Mouse (Mus musculus): ENCODE data around the gene Rasal2.

Rasal2 gene

GRCm38 (mm10) chr1:157439101-157439500, 26.7 kb upstream of the Rasal2 start:
- no peak for DNase-seq

GRCm38 (mm10) chr1:157438290-157438689, 25.9 kb upstream of the Rasal2 start:
- no peak for DNase-seq

DNA sequence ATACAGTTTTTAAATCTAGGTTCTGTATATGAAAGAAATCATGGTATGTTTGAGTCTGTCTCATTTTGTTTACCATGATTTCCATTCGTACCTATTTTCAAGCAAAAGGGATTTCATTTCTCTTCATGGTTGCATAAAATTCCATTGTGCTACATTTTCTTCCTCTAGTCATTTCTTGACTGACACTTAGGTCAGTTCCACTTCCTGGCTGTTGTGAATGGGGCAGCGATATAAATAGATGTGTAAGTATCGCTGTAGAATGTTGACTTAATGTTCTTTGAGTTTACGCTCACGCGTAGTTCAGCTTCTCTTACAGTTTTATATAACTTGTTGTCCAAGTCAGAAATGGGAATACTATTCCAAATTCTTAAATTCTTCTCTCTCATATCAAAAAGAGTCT, 23.5 kb upstream of the Rasal2 start:
- no peak for DNase-seq

- DNase-seq: no peak
These were observed 22.0 kb upstream of the Rasal2 start for GRCm38 (mm10) chr1:157434404-157434803.

DNA sequence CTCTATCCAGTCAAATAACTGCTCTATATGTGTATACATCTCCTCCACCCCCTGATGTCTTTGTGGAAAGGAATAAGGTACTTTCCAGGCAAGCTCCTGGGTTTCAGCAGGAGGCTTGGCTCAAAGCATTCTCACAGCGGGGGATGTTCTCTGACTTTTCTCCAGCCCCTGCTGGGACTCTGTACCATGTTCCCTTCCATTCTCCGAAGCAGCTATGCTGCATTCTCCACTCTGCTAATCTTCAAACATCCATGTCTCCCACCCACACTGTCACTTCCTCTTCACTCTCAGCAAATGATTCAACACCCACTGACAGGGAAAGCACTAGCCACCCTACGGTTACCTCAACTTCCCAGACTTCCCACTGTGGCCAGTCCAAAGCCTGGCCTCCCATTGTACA, 20.9 kb upstream of the Rasal2 start:
- no peak for DNase-seq

DNA sequence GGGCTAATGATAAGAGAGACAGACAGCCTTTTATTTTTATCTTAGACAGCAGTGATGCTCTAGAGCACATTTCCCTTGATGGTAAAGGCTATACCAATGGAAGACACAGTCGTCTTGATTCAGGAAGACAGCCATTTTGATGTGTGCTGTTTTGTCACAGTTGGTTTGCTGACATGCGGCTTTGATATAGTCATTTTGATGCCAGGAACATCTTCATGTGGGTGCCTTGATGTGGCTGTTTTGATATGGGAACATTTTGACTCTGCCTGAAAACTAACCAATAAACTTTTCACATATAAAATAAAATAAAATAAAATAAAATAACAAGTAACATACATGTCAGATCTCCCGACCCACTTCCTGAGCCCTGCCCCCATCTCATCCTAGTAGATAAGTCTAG, 16.0 kb upstream of the Rasal2 start:
- DNase-seq: no peak

DNA sequence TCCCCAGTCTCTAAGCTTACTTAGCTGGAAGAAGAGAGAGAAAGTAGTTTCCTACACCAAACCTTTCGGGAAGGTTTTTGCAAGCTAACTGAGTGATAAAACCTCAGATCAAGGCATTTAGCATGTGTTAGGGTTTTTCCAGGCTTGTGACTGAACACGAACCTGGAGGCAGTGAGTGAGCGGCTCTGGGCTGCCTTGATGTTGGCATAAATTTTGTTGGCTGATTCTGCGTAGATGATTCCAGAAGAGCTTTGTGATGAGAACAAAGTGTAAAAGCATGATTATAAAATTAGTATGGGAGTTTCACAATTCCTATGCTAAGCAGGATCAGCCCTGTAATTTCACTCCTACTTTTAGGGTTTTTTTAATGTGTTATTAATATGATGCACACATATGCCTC, 15.2 kb upstream of the Rasal2 start:
- DNase-seq: no peak

DNA sequence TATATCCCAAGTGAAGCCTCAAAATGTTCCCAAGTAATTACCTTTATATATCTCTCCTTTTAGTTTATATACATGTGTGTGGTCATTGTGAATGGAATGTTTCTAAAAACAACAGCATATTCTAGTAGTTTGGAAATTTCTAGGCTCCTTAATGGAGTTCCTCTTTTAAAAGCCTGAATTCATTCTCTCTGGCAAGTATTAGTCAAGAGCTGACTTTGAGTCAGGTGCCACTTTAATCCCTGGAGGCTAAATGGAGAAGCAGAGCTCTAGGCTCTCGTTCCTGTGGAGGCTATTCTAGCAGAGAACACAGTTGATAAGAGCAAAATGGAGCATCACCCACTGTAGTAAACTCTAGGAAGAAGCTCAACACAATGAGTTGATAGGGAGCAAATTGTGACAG, 14.5 kb upstream of the Rasal2 start:
- DNase-seq: no peak

GRCm38 (mm10) chr1:157425741-157426427, 13.5 kb upstream of the Rasal2 start:
- DNase-seq: no peak

DNA sequence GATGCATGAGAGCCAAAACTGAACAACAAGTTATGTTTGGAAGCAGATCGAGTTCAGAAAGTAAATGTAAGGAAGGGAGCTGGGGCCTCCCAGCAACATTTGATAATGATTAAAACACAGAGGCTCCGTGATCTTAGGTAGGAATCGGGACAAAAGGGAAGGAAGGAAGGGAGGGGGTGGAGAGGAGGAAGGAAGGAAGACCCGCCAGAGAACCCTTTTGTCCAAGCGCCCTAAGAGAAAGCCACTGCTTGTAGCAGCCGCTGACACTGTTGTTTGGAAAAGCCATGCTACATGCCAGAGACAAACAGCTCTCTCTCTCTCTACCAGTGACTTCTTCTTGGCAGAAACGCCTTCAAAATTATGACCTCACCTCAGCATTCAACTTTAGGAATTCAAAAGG, 5.5 kb upstream of the Rasal2 start:
- no peak for DNase-seq

DNA sequence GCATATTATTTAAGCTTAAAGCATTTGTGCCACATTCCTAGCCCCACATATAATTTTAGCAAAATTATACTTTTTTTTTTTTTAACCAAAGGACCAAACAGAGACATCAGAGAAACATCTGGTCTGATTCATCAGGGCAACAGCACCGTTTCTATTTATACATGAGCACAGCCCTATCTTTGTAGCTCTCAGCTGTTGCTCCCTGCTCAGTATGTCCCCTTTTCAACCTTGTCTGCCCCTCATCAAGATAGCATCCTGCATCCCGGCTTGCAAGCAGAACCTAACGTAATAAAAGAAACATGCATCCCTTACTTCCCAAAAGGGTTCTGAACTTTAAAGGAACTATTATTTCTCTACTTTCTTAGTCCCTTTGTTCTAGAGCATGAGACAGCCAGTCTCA, 5.0 kb upstream of the Rasal2 start:
- DNase-seq: no peak

DNA sequence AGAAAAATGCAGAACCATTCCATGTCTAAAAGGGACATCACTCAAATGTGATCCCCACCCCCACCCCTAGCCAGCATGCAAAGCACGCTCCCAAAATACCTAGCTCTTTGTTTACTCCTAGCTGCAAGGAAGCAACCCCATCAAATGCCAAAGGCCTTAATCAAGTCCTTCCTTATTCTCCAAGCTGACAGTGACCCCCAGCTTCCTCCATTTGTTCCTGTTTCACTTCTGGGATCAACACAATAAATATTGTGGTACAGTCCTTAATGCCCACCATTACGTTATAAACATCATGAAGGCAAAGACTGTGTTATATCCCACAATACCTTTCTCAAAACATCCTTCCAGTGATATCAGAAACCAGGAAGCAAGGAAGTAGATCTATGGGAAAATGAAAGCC, 4.2 kb upstream of the Rasal2 start:
- DNase-seq: no peak

- DNase-seq: no peak
These were observed 3.4 kb upstream of the Rasal2 start for GRCm38 (mm10) chr1:157415771-157416170.

- DNase-seq: peak; percentile 68
These were observed 549 bp downstream of the Rasal2 start for GRCm38 (mm10) chr1:157411711-157412380.

- DNase-seq: no peak
These were observed 1.1 kb downstream of the Rasal2 start for GRCm38 (mm10) chr1:157411341-157411710.

- no peak for DNase-seq
These were observed 1.5 kb downstream of the Rasal2 start for GRCm38 (mm10) chr1:157410937-157411336.

GRCm38 (mm10) chr1:157409648-157410047, 2.7 kb downstream of the Rasal2 start:
- DNase-seq: no peak

DNA sequence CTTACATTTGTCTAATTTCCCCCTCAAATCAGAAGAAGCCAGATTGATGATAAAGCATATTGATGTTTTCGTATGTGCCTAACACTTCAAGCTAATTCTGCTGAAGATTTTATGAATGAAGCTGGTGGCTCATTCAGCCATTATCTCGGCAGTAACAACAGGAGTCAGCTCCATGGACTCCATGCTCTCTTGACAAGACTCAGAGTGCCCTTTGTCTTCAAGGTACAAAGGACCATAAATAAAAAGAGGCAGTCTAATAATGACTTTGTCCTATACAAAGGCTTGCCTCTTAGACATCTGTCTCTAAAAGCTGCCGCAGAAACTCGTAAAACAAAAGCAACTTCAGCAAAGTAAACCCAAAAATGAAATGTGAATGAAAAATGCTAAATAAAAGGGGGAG, 24.4 kb downstream of the Rasal2 start:
- DNase-seq: no peak

- DNase-seq: no peak
These were observed 31.7 kb downstream of the Rasal2 start for GRCm38 (mm10) chr1:157380694-157381093.

DNA sequence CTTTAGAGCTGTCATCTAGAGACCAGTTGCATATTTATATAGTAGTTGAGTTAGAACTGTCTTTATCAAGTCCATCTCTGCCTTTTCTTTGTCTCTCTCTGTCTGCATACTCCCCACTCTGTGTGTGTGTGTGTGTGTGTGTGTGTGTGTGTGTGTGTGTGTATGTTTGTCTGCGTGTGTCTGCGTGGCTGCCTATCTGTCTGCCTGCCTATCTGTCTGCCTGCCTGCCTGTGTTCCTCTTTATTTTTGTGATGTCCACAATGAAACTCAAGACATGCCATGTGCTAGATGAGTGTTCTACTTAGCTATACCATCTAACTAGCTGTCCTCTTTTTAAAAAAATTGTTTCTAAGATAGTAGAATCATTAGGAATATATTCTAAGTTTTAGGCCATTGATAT, 42.0 kb downstream of the Rasal2 start:
- DNase-seq: no peak

DNA sequence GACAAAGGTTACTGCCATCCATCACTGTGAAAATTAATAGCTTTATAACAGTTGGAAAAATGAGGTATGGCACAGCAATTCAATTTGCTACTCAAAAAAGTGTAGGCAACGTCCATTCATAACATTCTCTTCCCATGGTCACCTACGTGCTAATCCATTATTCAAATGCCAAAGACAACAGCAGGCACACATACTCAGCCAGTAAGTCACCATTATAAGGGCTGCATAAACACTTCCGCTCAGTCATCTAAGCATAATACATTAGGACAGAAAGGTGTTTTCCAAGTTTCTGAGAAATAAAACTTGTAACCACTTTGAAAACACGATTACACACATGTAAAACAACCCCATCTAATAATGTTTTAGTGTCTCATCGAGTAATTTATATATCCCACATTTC, 44.1 kb downstream of the Rasal2 start:
- no peak for DNase-seq

DNA sequence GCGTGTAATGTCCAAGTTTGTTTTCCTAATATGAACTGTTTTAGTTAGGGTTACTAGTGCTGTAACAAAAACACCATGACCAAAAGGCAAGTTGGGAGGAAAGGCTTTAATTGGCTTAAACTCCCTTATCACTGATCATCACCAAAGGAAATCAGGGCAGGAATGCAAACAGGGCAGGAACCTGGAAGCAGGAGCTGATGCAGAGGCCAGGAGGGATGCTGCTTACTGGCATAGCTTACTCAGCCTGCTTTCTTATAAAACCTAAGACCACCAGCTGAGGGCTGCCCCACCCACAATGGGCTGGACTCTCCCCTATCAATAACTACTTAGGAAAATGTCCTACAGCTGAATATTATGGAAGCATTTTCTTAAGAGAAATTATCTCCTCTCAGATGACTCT, 65.7 kb downstream of the Rasal2 start:
- DNase-seq: no peak

- no peak for DNase-seq
These were observed 68.9 kb downstream of the Rasal2 start for GRCm38 (mm10) chr1:157343519-157343918.

DNA sequence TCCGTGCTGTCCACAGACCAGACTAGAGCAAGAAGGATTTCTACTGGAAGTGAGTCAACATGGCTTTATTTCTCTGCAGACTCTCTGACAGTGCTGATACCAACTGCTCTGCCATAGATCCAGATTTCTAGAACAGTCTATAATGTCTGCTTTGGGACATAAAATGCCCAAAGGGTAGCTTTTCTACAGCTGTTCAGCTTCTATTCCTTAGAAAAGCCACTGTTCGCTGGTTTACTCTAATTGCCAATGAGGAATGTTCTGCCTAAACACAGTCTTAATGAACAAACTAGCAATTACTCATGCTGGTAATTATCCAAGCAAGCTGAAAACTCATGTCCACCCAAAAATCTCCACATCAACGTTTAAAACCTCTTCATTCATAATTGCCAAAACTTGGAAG, 77.6 kb downstream of the Rasal2 start:
- DNase-seq: no peak

DNA sequence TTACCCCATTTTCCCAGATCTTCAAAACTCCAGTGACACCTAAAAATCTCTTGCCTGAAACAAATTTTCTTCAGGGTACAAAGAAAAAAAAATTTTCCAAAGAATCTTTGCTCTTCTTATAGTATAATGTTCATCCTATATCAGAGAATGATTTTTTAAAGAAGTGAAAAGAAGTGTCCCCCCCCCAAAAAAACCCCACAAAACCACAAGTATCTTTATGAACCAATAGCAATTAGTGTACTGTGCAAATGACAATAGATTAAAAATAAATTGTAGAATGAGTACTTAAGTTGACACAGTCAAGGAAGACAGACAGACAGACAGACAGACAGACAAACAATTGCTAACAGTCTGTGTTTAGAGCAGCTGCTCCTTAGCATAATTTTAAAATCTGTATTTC, 84.3 kb downstream of the Rasal2 start:
- DNase-seq: no peak

All from right cerebral cortex, postnatal 14 days (tissue).